13 mouse cellular contexts compared by ENCODE assay signal in genomic region chr9:67593469-67594141, GRCm38 (mm10).
"Had no signal": no experiment of that assay in that cellular context is flagged by ENCODE, and none has a peak within 500 bp of the region (broad histone marks: within the 10 kb centered on the region; RNA-seq: fewer than 3 reads in every experiment).

No protein-coding gene starts in this region.

- H3K4me1 ChIP-seq: hindbrain, embryonic 15.5 days; limb, embryonic 12.5 days; liver, embryonic 13.5 days; midbrain, embryonic 12.5 days had no signal

- H3K9me3 ChIP-seq: hindbrain, embryonic 15.5 days; liver, embryonic 13.5 days; midbrain, embryonic 12.5 days had no signal

- H3K9ac ChIP-seq: hindbrain, embryonic 15.5 days; limb, embryonic 12.5 days; liver, embryonic 13.5 days; liver, postnatal 0 days; midbrain, embryonic 12.5 days had no signal

- H3K36me3 ChIP-seq: hindbrain, embryonic 15.5 days; limb, embryonic 12.5 days; midbrain, embryonic 12.5 days had no signal

- ATAC-seq: liver, postnatal 0 days; midbrain, embryonic 16.5 days had no signal

- H3K27ac ChIP-seq: hindbrain, embryonic 15.5 days; layer of hippocampus, adult 2 months; limb, embryonic 12.5 days; liver, embryonic 13.5 days; midbrain, embryonic 12.5 days had no signal

- H3K4me2 ChIP-seq: hindbrain, embryonic 15.5 days; limb, embryonic 12.5 days; liver, embryonic 13.5 days; midbrain, embryonic 12.5 days had no signal

- DNase-seq: kidney, adult 11 months; kidney, adult 9 months; kidney, postnatal 10 days; kidney, postnatal 4 days; liver; liver, embryonic 13.5 days; liver, postnatal 0 days; right cerebral cortex, postnatal 14 days had no signal

- H3K4me3 ChIP-seq: hindbrain, embryonic 15.5 days; layer of hippocampus, adult 2 months; limb, embryonic 12.5 days; liver, embryonic 13.5 days; midbrain, embryonic 12.5 days had no signal

- H3K27me3 ChIP-seq: hindbrain, embryonic 15.5 days; limb, embryonic 12.5 days; liver, embryonic 13.5 days; midbrain, embryonic 12.5 days had no signal
